Mouse (Mus musculus) heart, adult 10 weeks (tissue): ENCODE results near the gene Unc13b. TPM values are rescaled to one million over a fixed set of nuclear protein-coding genes. Genes with fewer than 3 reads are reported as not detected.

Experiments
- polyA plus RNA-seq: library from polyadenylated mRNA; stranded (reverse); fragments of 350-450 nt; fragmentation: Illumina TruSeq; extraction: RNeasy Lipid Tissue Mini Kit (QIAGEN cat#74804); gene quantifications from one replicate; pipeline ENCODE4 v1.2.3, GENCODE M21; 2014; ENCODE audit warnings: low read depth, low replicate concordance

Gene Unc13b
- 14.5 TPM for polyA plus RNA-seq

GRCm38 (mm10) chr4:43058753-43059654 lies at the start of gene Unc13b:
Unc13b (plus strand) TSS chr4:43058953.

GRCm38 (mm10) chr4:43010161-43011038 lies 48.4 kb upstream of the Unc13b start, which contains the start of gene Fancg:
Fancg (minus strand) TSS chr4:43010506.

GRCm38 (mm10) chr4:43025084-43025960 lies 33.4 kb upstream of the Unc13b start, which contains the start of gene Pigo:
Pigo (minus strand) TSS chr4:43025819.

GRCm38 (mm10) chr4:43031237-43031995 lies 27.3 kb upstream of the Unc13b start, which contains the start of gene Stoml2:
Stoml2 (minus strand) TSS chr4:43031710.

GRCm38 (mm10) chr4:43045659-43046302 lies 13.0 kb upstream of the Unc13b start, which contains the start of gene Fam214b:
Fam214b (minus strand) TSS chr4:43046220.

GRCm38 (mm10) chr4:43266623-43267322 lies 208.0 kb downstream of the Unc13b start, which contains the start of gene Atp8b5:
Atp8b5 (plus strand) TSS chr4:43267159.

Other genes with a start within 250 kb of the Unc13b start
- gene Fam205a1, start 205.1 kb upstream of the Unc13b start, polyA plus RNA-seq = not detected
- 0.21 TPM for gene Gm12394, start 202.2 kb upstream of the Unc13b start, polyA plus RNA-seq
- 0.81 TPM for gene Fam205c, start 184.7 kb upstream of the Unc13b start, polyA plus RNA-seq
- 1.8 TPM for gene Phf24, start 142.3 kb upstream of the Unc13b start, polyA plus RNA-seq
- 87.1 TPM for gene Dnajb5, start 109.1 kb upstream of the Unc13b start, polyA plus RNA-seq
- not detected for gene 1700022I11Rik, start 89.3 kb upstream of the Unc13b start, polyA plus RNA-seq
- 315 TPM for gene Vcp, start 58.4 kb upstream of the Unc13b start, polyA plus RNA-seq
- gene Fancg, start 48.4 kb upstream of the Unc13b start, polyA plus RNA-seq = 2.6 TPM
- gene Pigo, start 33.1 kb upstream of the Unc13b start, polyA plus RNA-seq = 16.0 TPM
- 111 TPM for gene Stoml2, start 27.2 kb upstream of the Unc13b start, polyA plus RNA-seq
- gene Fam214b, start 12.7 kb upstream of the Unc13b start, polyA plus RNA-seq = 28.0 TPM
- 0.18 TPM for gene Atp8b5, start 208.2 kb downstream of the Unc13b start, polyA plus RNA-seq